Mouse (Mus musculus): ENCODE results near the gene Tmigd1. TPM values are rescaled to one million over a fixed set of nuclear protein-coding genes. Genes with fewer than 3 reads are reported as not detected.
"Not testable (repeated sequence)": the region's sequence is repeated elsewhere in the genome, so short reads cannot be mapped to it uniquely, and the experiment has no call there.

Gene Tmigd1
- polyA plus RNA-seq, 1 experiment from 2014 or later = 4.1 TPM

- Histone ChIP-seq H3K9ac (replicated peaks; ENCODE audit: low read length) (no peak overlapping the region), H3K4me1 (ENCODE audit: insufficient read depth, low read length) (peaks cover 40% of the 10 kb centered on the region), H3K4me2 (replicated peaks; ENCODE audit: low read depth, low read length) (peak overlapping the region; percentile 31), H3K9me3 (ENCODE audit: low read length) (no peaks in the 10 kb centered on the region), H3K36me3 (ENCODE audit: insufficient read depth, low read length) (no peaks in the 10 kb centered on the region), H3K27me3 (ENCODE audit: insufficient read depth, low read length) (no peaks in the 10 kb centered on the region), H3K27ac (ENCODE audit: low read length) (peak overlapping the region; percentile 2), H3K4me3 (ENCODE audit: low read length) (peak overlapping the region; percentile 19; the same call in 1 of the 2 replicates)
- ATAC-seq (ENCODE audit: low FRiP score, low TSS enrichment) = peak; percentile 75; the same call in 1 of the 2 replicates
- 8% methylated on average over 13 of the region's 13 CpGs for WGBS
Observed at GRCm38 (mm10) chr11:76916539-76917229, 14.7 kb downstream of the Tmigd1 start.

GRCm38 (mm10) chr11:76917230-76917548 is 15.2 kb downstream of the Tmigd1 start:
- ATAC-seq (ENCODE audit: low FRiP score, low TSS enrichment) = peak; percentile 69
- H3K9me3 ChIP-seq (ENCODE audit: low read length) = no peaks in the 10 kb centered on the region

GRCm38 (mm10) chr11:76920607-76921006 is 18.6 kb downstream of the Tmigd1 start:
- H3K9ac ChIP-seq (replicated peaks; ENCODE audit: low read length) = no peak overlapping the region
- ATAC-seq (ENCODE audit: low FRiP score, low TSS enrichment) = no peak
- H3K4me3 ChIP-seq (ENCODE audit: low read length) = no peak overlapping the region
- H3K4me1 ChIP-seq (ENCODE audit: insufficient read depth, low read length) = peaks cover 18% of the 10 kb centered on the region
- H3K9me3 ChIP-seq (ENCODE audit: low read length) = no peaks in the 10 kb centered on the region
- H3K27ac ChIP-seq (ENCODE audit: low read length) = no peak overlapping the region
- no peaks in the 10 kb centered on the region for H3K36me3 ChIP-seq (ENCODE audit: insufficient read depth, low read length)
- no peaks in the 10 kb centered on the region for H3K27me3 ChIP-seq (ENCODE audit: insufficient read depth, low read length)
- 50% methylated on average over 1 of the region's 1 CpGs for WGBS
- H3K4me2 ChIP-seq (replicated peaks; ENCODE audit: low read depth, low read length) = no peak overlapping the region

More at GRCm38 (mm10) chr11:76917230-76917548, 15.2 kb downstream of the Tmigd1 start:
- peaks cover 35% of the 10 kb centered on the region for H3K4me1 ChIP-seq (ENCODE audit: insufficient read depth, low read length)
- peak overlapping the region; percentile 2; the same call in 1 of the 2 replicates for H3K27ac ChIP-seq (ENCODE audit: low read length)
- H3K9ac ChIP-seq (replicated peaks; ENCODE audit: low read length) = no peak overlapping the region
- 32% methylated on average over 3 of the region's 3 CpGs for WGBS
- H3K36me3 ChIP-seq (ENCODE audit: insufficient read depth, low read length) = no peaks in the 10 kb centered on the region
- no peaks in the 10 kb centered on the region for H3K27me3 ChIP-seq (ENCODE audit: insufficient read depth, low read length)
- H3K4me3 ChIP-seq (ENCODE audit: low read length) = peak overlapping the region; percentile 19; the same call in 1 of the 2 replicates
- peak overlapping the region; percentile 31 for H3K4me2 ChIP-seq (replicated peaks; ENCODE audit: low read depth, low read length)

- WGBS = 39% methylated on average over 6 of the region's 6 CpGs
- Histone ChIP-seq H3K4me2 (replicated peaks; ENCODE audit: low read depth, low read length) (no peak within 1 kb of the TSS), H3K9me3 (ENCODE audit: low read length) (no peaks in the 10 kb centered on the region), H3K4me1 (ENCODE audit: insufficient read depth, low read length) (peaks cover 4% of the 10 kb centered on the region; the same call in 1 of the 2 replicates), H3K9ac (replicated peaks; ENCODE audit: low read length) (no peak within 1 kb of the TSS), H3K27ac (ENCODE audit: low read length) (no peak within 1 kb of the TSS), H3K36me3 (ENCODE audit: insufficient read depth, low read length) (no peaks in the 10 kb centered on the region), H3K27me3 (ENCODE audit: insufficient read depth, low read length) (no peaks in the 10 kb centered on the region), H3K4me3 (ENCODE audit: low read length) (no peak within 1 kb of the TSS)
- no peak for ATAC-seq (ENCODE audit: low FRiP score, low TSS enrichment)
Observed at GRCm38 (mm10) chr11:76924759-76925236, 22.8 kb downstream of the Tmigd1 start, which contains the start of gene Blmh. Gene Blmh, plus strand, starts transcription at chr11:76924809.

- H3K9ac ChIP-seq (replicated peaks; ENCODE audit: low read length); H3K36me3 ChIP-seq (ENCODE audit: insufficient read depth, low read length); H3K9me3 ChIP-seq (ENCODE audit: low read length); H3K4me2 ChIP-seq (replicated peaks; ENCODE audit: low read depth, low read length); H3K27me3 ChIP-seq (ENCODE audit: insufficient read depth, low read length); ATAC-seq (ENCODE audit: low FRiP score, low TSS enrichment); H3K4me1 ChIP-seq (ENCODE audit: insufficient read depth, low read length); H3K4me3 ChIP-seq (ENCODE audit: low read length); H3K27ac ChIP-seq (ENCODE audit: low read length): not testable (repeated sequence)
- 58% methylated on average over 8 of the region's 8 CpGs for WGBS
Observed at GRCm38 (mm10) chr11:76928586-76928985, 26.6 kb downstream of the Tmigd1 start.

- Histone ChIP-seq H3K36me3 (ENCODE audit: insufficient read depth, low read length) (no peaks in the 10 kb centered on the region), H3K9me3 (ENCODE audit: low read length) (0 out of 2 replicates have a peak, but pooled peaks cover 3% of the 10 kb centered on the region), H3K27me3 (ENCODE audit: insufficient read depth, low read length) (no peaks in the 10 kb centered on the region), H3K4me2 (replicated peaks; ENCODE audit: low read depth, low read length) (no peak overlapping the region), H3K4me1 (ENCODE audit: insufficient read depth, low read length) (no peaks in the 10 kb centered on the region), H3K27ac (ENCODE audit: low read length) (no peak overlapping the region), H3K4me3 (ENCODE audit: low read length) (no peak overlapping the region), H3K9ac (replicated peaks; ENCODE audit: low read length) (no peak overlapping the region)
- no peak for ATAC-seq (ENCODE audit: low FRiP score, low TSS enrichment)
- WGBS = 53% methylated on average over 3 of the region's 3 CpGs
Observed at GRCm38 (mm10) chr11:76933209-76933608, 31.2 kb downstream of the Tmigd1 start.

- Histone ChIP-seq H3K4me1 (ENCODE audit: insufficient read depth, low read length) (no peaks in the 10 kb centered on the region), H3K9ac (replicated peaks; ENCODE audit: low read length) (no peak overlapping the region), H3K4me2 (replicated peaks; ENCODE audit: low read depth, low read length) (no peak overlapping the region), H3K27ac (ENCODE audit: low read length) (no peak overlapping the region), H3K4me3 (ENCODE audit: low read length) (no peak overlapping the region), H3K27me3 (ENCODE audit: insufficient read depth, low read length) (no peaks in the 10 kb centered on the region), H3K36me3 (ENCODE audit: insufficient read depth, low read length) (no peaks in the 10 kb centered on the region), H3K9me3 (ENCODE audit: low read length) (no peaks in the 10 kb centered on the region)
- no peak for ATAC-seq (ENCODE audit: low FRiP score, low TSS enrichment)
- 69% methylated on average over 5 of the region's 5 CpGs for WGBS
Observed at GRCm38 (mm10) chr11:76936578-76936977, 34.6 kb downstream of the Tmigd1 start.

GRCm38 (mm10) chr11:76944839-76945238 is 42.9 kb downstream of the Tmigd1 start:
- Histone ChIP-seq H3K9ac (replicated peaks; ENCODE audit: low read length) (peak overlapping the region; percentile 83), H3K36me3 (ENCODE audit: insufficient read depth, low read length) (no peaks in the 10 kb centered on the region), H3K9me3 (ENCODE audit: low read length) (no peaks in the 10 kb centered on the region), H3K27ac (ENCODE audit: low read length) (peak overlapping the region; percentile 90), H3K4me2 (replicated peaks; ENCODE audit: low read depth, low read length) (peak overlapping the region; percentile 93), H3K4me1 (ENCODE audit: insufficient read depth, low read length) (peaks cover 15% of the 10 kb centered on the region), H3K27me3 (ENCODE audit: insufficient read depth, low read length) (no peaks in the 10 kb centered on the region), H3K4me3 (ENCODE audit: low read length) (peak overlapping the region; percentile 96)
- 62% methylated on average over 6 of the region's 6 CpGs for WGBS
- ATAC-seq (ENCODE audit: low FRiP score, low TSS enrichment) = no peak

- WGBS = under 1% methylated on average over 56 of the region's 58 CpGs
- Histone ChIP-seq H3K4me2 (replicated peaks; ENCODE audit: low read depth, low read length) (peak overlapping the region; percentile 93), H3K9ac (replicated peaks; ENCODE audit: low read length) (peak overlapping the region; percentile 83), H3K27me3 (ENCODE audit: insufficient read depth, low read length) (no peaks in the 10 kb centered on the region), H3K4me3 (ENCODE audit: low read length) (peak overlapping the region; percentile 96), H3K4me1 (ENCODE audit: insufficient read depth, low read length) (peaks cover 15% of the 10 kb centered on the region), H3K27ac (ENCODE audit: low read length) (peak overlapping the region; percentile 90), H3K36me3 (ENCODE audit: insufficient read depth, low read length) (no peaks in the 10 kb centered on the region), H3K9me3 (ENCODE audit: low read length) (no peaks in the 10 kb centered on the region)
- peak; percentile 96 for ATAC-seq (ENCODE audit: low FRiP score, low TSS enrichment)
Observed at GRCm38 (mm10) chr11:76945386-76946202, 43.6 kb downstream of the Tmigd1 start.
